Mouse (Mus musculus): ENCODE measurements at regions not wholly inside any gene's neighbourhood (a gene's known extent, or its start where the extent isn't known, plus 50 kb on each side); places are given as distances from the start of the nearest gene placed in this dataset.
"Not testable (repeated sequence)": the region's sequence is repeated elsewhere in the genome, so short reads cannot be mapped to it uniquely, and the experiment has no call there.

- no peak for DNase-seq
Measured at GRCm38 (mm10) chr3:40405949-40406236, 125.2 kb upstream of the Intu start.

DNA sequence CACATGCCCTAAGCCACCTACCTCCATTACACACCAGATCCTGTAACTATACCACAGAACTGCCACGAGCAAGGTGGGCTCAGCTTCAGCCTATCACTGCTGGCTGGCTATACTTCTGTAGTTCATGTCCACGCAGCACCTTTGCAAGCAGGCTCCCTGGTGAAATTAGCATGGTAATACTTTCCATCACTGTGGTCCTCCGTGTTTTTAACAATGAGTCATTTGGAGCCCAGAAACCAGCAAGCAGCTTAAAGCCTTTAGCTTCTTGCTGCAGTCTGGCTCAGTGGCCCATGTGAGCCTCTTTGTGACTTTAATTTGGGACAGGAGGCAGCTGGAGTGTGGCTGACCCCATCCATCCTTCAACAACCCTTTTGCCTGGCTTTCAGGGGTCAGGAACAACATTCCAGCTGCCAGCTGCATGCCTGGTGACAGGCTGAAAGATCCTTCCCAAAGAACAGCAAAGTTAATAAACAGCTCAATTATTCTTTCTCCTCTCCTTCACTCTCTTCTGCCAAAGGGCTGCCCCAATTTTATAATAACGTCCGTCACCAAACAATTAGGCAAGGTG lies 122.1 kb upstream of the Intu start:
- peak; percentile 37 for DNase-seq

DNA sequence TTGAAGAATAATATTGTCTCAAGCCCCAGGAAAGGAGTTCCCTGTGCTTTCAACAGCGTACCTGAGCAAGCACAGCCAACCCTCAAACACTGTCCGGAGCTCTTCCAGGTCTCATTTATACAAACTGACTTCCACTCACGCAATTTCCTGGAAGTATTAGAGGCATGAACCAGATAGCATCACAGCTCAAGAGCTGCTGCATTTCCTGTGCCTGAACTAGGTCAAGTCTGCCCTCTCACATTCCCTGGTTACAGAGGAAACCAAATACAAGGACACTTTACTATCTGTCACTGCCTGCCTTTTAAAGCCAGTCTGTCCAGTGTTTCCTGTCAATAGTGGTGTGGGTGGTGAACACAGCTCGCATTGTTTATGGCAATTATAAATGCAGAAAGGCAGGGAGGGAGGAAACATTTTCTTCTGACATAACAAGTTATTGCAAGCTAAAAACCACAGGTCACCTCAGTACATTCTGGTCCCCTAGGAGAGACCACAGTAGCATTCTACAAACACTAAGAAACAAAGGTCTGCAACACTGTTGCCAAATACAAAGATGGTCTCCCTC lies 120.3 kb upstream of the Intu start:
- DNase-seq: peak; percentile 14

- DNase-seq: not testable (repeated sequence)
Measured at GRCm38 (mm10) chr3:40425183-40425844, 105.8 kb upstream of the Intu start.

- DNase-seq: no peak
Measured at GRCm38 (mm10) chr3:40426070-40426469, 105.0 kb upstream of the Intu start.

- DNase-seq: no peak
Measured at GRCm38 (mm10) chr3:40428021-40428420, 103.1 kb upstream of the Intu start.

GRCm38 (mm10) chr3:40438251-40438650 lies 92.8 kb upstream of the Intu start:
- no peak for DNase-seq

DNA sequence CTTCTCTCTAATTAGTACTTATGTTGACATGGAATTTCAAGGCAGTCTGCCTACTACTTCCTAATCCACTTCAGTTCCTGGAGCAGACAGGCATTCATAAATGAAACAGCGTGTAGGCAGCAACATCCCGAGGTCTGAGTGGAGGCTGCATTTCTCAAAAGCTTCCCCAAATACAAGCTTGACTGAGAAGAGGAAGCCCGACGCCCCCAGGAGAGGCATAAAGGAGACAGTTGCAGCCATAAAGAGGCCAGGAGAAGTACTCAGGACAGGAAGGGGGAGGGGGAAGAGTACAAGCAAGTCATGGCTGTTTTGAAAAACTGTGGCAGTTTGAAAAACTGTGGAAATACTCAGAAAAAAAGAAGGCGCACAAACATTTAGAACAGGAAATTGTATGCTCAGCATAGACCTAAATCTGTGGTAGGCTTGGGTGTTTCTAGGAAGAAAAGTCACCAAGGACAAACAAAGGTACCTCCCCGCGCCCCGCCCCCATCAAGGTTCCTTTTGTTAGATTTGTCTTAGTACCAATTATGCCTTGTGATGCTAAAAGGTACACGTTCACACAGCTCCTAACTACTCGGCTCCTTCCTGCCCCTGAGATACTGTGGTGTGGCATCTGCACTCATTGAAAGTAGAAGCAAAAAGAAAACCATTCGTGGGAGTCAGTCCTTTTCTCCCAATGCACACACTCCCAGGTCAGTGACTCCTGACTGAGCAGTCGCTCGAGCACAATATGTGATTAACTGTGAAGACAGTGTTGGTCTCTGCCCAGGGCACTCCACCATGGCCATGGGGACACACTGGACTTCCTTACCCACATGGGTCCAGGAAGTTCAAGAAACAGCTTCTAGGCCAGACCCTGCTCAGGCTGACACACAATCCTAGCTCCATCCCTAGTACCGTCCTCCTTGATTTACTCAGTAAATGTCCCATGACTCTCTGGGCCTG lies 89.7 kb upstream of the Intu start:
- peak; percentile 0 for DNase-seq

- DNase-seq: peak; percentile 34
Measured at GRCm38 (mm10) chr3:40443788-40444595, 87.1 kb upstream of the Intu start.

DNA sequence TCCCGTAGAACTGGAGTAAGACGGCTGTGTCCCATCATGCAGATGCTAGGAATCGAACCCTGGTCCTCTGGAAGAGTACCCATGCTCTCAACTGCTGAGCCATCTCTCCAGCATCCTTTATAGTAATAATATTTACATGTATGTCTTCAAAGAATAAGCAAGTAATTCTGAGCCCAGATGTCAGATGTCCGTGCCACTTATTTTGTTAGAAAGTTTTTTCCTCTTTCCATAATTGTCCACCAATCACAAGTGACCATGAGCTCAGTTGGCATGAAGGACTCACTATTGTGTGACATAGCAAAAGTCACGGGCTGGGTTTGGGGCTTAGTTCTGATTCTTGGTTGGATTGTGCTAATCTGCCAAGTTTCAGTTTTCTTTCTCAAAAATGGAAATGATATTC lies 78.1 kb upstream of the Intu start:
- no peak for DNase-seq

DNA sequence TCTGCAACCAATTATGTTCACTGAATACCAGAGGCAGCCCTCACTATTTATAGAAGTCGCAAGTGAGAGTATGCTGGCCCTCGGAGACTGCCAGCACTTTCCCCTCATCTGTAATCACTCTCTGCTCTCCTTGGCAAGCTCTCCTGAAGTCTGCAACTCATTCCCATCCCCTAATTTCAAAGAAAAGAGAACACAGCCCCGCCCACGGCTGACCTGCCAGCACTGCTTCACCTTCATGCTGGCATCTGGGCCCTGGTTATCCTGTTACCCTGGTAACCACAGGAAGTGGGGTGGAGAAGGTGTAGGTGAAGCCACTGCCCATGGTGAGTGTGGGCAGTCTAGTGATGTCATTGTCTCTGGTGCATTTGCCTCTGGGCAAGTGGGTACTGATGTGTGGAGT lies 77.5 kb upstream of the Intu start:
- no peak for DNase-seq

DNA sequence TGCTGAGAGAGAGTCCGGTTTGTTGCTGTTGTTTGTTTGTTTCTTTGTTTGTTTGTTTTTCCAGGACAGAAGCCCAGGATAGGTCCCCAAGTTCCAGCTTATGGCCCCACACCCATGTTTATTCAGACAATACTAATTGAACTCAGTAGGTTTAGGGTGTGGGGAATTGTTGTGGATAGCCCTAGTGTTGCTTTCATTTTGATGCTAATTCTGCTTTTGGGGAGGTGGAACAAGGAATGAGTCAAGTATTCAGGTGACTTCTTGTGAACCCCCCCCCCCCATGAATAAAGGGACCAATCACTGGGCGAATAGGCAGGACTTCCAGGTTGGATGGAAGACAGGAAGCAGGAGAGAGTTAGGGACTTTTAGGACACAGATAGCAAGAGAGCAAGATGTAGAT lies 75.0 kb upstream of the Intu start:
- DNase-seq: no peak

DNA sequence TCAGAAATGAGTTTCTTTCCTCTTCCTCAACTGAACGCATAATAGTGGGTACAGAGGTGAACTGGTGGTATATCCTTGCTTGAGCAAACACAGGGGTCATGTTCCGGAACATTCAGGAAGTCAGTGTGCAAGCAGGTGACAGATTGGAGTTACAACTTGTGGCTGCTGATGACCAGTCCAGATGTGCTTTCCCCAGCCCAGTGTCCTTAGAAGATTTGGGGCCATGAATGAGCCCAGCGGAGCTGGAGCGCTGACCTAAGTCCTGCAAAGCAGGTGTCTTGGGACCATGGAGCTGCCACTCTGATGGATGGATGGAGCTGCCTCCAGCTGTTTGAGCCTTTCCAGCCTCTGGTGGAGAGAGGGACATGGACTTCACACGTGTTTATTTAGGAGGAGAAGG lies 72.6 kb upstream of the Intu start:
- DNase-seq: no peak

GRCm38 (mm10) chr3:40463446-40463845 lies 67.6 kb upstream of the Intu start:
- no peak for DNase-seq

GRCm38 (mm10) chr3:40470101-40470500 lies 61.0 kb upstream of the Intu start:
- no peak for DNase-seq

DNA sequence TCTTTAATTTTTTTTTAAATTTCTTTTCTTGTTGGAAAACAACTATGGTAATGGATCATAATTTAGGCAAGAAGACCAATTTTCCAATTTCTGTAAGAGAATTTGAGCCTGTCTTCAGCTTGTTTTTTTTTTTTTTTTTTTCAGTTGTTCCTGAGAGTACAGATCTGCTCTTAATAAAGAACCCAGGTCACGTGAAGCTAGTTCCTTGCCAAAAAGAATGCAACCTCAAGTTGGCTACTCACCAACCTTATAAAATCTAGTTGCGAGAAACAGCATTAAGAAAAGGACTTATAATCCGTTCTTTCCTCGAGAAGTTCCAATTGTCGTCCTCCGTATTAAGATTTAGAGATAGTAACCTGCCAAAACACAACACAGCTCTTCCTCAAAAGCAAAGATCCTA lies 58.3 kb upstream of the Intu start:
- no peak for DNase-seq

DNA sequence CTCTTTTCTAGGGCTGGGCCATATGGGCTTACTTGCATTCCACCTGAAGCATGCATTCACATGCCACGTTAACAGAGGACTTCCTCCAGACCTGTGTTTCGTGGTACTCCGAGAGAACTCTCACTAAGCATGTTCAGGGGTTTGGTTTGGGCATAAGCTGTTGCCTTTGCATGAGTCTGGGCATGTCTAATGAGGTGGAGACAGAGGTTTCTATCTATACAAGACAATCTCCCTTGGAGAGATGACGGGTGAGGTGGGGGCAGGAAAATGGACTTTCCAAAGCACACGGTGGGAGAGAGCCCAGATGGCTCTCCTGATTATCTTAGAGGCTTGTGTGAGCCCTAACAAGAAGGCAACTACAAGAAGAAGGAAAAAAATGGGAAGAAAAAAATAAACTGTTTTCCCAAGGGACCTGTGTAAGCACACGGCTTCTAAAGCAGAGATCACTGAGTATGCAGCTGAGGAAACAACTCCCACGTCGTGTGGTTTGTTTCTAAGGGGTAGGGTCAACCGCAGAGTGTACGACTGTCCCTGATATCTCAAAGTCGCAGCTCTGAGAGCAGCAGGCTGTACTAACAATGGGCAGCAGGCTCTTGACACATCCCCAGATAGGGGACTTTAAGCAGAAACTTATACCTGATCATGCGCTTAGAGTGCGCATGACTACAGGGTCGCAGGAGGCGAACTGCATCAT lies 50.7 kb upstream of the Intu start:
- DNase-seq: no peak

All from kidney, adult 9 months (tissue).